Mouse (Mus musculus): ENCODE data around the gene Yrdc.

- TF ChIP-seq CTCF (IDR thresholded peaks at IDR 0.05; ENCODE audit: low read depth) (no peak), EP300 (optimal IDR thresholded peaks at IDR 0.05) (no peak)
Observed at GRCm38 (mm10) chr4:124815901-124816300, 34.6 kb upstream of the Yrdc start.

Data from stomach, postnatal 0 days (tissue).